Mouse (Mus musculus) lung, postnatal 4 days (tissue): Measurements from ENCODE around the gene Cftr.
A peak's percentile ranks its signal among the peaks of the same experiment; 100 is the strongest.

Experiments
- DNase-seq, 2 experiments: peaks; one replicate each; pipeline ENCODE4 v3.0.0; 2021

Gene Cftr

GRCm38 (mm10) chr6:18170311-18170922 lies at the start of gene Cftr:
Cftr (plus strand) TSS chr6:18170687.
- peak; percentile 32 to 64 for DNase-seq

- no peak for DNase-seq
These were observed 43.1 kb upstream of the Cftr start for GRCm38 (mm10) chr6:18127206-18127983.

GRCm38 (mm10) chr6:18128059-18128458 lies 42.4 kb upstream of the Cftr start:
- no peak for DNase-seq

GRCm38 (mm10) chr6:18135246-18135645 lies 35.2 kb upstream of the Cftr start:
- no peak for DNase-seq

- no peak for DNase-seq
These were observed 17.5 kb upstream of the Cftr start for GRCm38 (mm10) chr6:18153031-18153430.

- no peak for DNase-seq
These were observed 869 bp upstream of the Cftr start for GRCm38 (mm10) chr6:18169618-18170017.

- peak in 1 of 2 experiments; percentile 34 for DNase-seq
These were observed 1.1 kb downstream of the Cftr start for GRCm38 (mm10) chr6:18171614-18172013.

- DNase-seq, result no peak
These were observed 7.0 kb downstream of the Cftr start for GRCm38 (mm10) chr6:18177509-18177908.

- DNase-seq, result no peak
These were observed 10.2 kb downstream of the Cftr start for GRCm38 (mm10) chr6:18180665-18181064.

- DNase-seq, result no peak
These were observed 12.4 kb downstream of the Cftr start for GRCm38 (mm10) chr6:18182903-18183302.

- DNase-seq, result no peak
These were observed 50.2 kb downstream of the Cftr start for GRCm38 (mm10) chr6:18220691-18221090.

GRCm38 (mm10) chr6:18223206-18223605 lies 52.7 kb downstream of the Cftr start:
- no peak for DNase-seq

- DNase-seq, result no peak
These were observed 54.7 kb downstream of the Cftr start for GRCm38 (mm10) chr6:18225157-18225556.

GRCm38 (mm10) chr6:18246495-18246894 lies 76.0 kb downstream of the Cftr start:
- DNase-seq, result no peak

- no peak for DNase-seq
These were observed 77.5 kb downstream of the Cftr start for GRCm38 (mm10) chr6:18247891-18248463.

GRCm38 (mm10) chr6:18248464-18248863 lies 78.0 kb downstream of the Cftr start:
- DNase-seq, result peak; percentile 24 to 68

- DNase-seq, result no peak
These were observed 84.1 kb downstream of the Cftr start for GRCm38 (mm10) chr6:18254586-18254985.

- no peak for DNase-seq
These were observed 100.5 kb downstream of the Cftr start for GRCm38 (mm10) chr6:18270983-18271382.

- DNase-seq, result no peak
These were observed 130.3 kb downstream of the Cftr start for GRCm38 (mm10) chr6:18300781-18301180.

- DNase-seq, result no peak
These were observed 131.6 kb downstream of the Cftr start for GRCm38 (mm10) chr6:18302105-18302504.

- no peak for DNase-seq
These were observed 132.7 kb downstream of the Cftr start for GRCm38 (mm10) chr6:18303228-18303627.

GRCm38 (mm10) chr6:18305130-18305529 lies 134.6 kb downstream of the Cftr start:
- DNase-seq, result no peak

GRCm38 (mm10) chr6:18310983-18311382 lies 140.5 kb downstream of the Cftr start:
- no peak for DNase-seq

- DNase-seq, result no peak
These were observed 144.0 kb downstream of the Cftr start for GRCm38 (mm10) chr6:18314365-18314943.
